Mouse (Mus musculus): ENCODE results near the gene Ilkap. TPM values are rescaled to one million over a fixed set of nuclear protein-coding genes. Genes with fewer than 3 reads are reported as not detected.

Ilkap gene
- polyA plus RNA-seq, 1 experiment from 2014 or later, result 58.1 TPM

DNA sequence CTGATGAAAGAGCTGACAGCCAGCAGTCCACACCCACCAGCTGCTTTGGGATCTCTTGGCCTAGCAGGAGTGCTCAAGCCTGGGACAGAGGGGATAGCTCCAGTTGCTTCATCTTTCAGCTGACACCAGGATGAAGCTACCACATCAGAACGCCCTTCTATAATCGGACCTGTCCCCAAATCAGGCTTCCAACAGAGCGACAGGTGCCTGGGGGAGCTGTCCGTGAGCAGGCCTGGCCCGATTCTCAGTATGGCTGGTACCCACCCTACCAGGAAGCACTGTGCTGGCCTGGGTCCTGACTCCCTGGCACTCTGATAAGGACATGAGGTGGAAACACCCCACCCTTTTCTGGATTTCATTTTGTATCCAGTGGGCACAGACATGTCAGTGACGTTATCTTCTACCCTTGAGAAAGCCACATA lies 25.2 kb downstream of the Ilkap start:
- Histone ChIP-seq H3K36me3 (ENCODE audit: control insufficient read depth, insufficient read depth, low read length) (peaks cover 42% of the 10 kb centered on the region), H3K4me3 (ENCODE audit: low read depth, low read length) (no peak overlapping the region), H3K27ac (replicated peaks) (no peak overlapping the region), H3K4me2 (replicated peaks; ENCODE audit: low read depth) (no peak overlapping the region), H3K9me3 (ENCODE audit: control insufficient read depth, low read length) (no peaks in the 10 kb centered on the region), H3K27me3 (ENCODE audit: control insufficient read depth, insufficient read depth, low read length) (no peaks in the 10 kb centered on the region), H3K4me1 (replicated peaks; ENCODE audit: control insufficient read depth, insufficient read depth) (no peaks in the 10 kb centered on the region), H3K9ac (ENCODE audit: low read length) (no peak overlapping the region)
- WGBS, result 89% methylated on average over 6 of the region's 6 CpGs
- TF ChIP-seq EP300 (optimal IDR thresholded peaks at IDR 0.05) (no peak), CTCF (IDR thresholded peaks at IDR 0.05; ENCODE audit: low read depth) (no peak)
- ATAC-seq (ENCODE audit: low FRiP score, low TSS enrichment) (no peak), DNase-seq (ENCODE audit: low spot score) (no peak)

DNA sequence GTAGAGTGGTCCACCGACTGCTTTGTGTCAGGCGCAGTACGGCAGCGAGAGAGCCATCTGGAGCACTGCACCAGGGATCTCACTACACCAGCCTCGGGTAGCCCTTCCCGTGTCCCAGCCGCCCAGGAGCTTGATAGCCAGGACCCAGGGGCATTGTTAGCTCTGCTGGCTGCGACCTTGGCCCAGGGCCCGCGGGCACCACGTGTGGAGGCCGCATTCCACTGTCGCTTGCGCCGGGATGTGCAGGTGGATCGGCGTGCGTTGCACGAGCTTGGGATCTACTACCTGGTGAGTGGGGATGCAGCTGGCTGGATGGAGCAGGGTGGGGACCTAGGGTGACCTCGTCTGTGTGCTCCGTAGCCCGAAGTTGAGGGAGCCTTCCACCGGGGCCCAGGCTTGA lies 28.6 kb downstream of the Ilkap start:
- ATAC-seq (ENCODE audit: low FRiP score, low TSS enrichment) (no peak), DNase-seq (ENCODE audit: low spot score) (no peak)
- H3K27me3 ChIP-seq (ENCODE audit: control insufficient read depth, insufficient read depth, low read length), result no peaks in the 10 kb centered on the region
- no peaks in the 10 kb centered on the region for H3K9me3 ChIP-seq (ENCODE audit: control insufficient read depth, low read length)
- no peak overlapping the region for H3K9ac ChIP-seq (ENCODE audit: low read length)
- H3K4me1 ChIP-seq (replicated peaks; ENCODE audit: control insufficient read depth, insufficient read depth), result 0 out of 2 replicates have a peak, but pooled peaks cover 3% of the 10 kb centered on the region
- H3K27ac ChIP-seq (replicated peaks), result no peak overlapping the region
- peaks cover 18% of the 10 kb centered on the region for H3K36me3 ChIP-seq (ENCODE audit: control insufficient read depth, insufficient read depth, low read length)
- no peak overlapping the region for H3K4me2 ChIP-seq (replicated peaks; ENCODE audit: low read depth)
- H3K4me3 ChIP-seq (ENCODE audit: low read depth, low read length), result no peak overlapping the region
- WGBS, result 82% methylated on average over 23 of the region's 23 CpGs
- TF ChIP-seq CTCF (IDR thresholded peaks at IDR 0.05; ENCODE audit: low read depth), result no peak
- no peak for TF ChIP-seq EP300 (optimal IDR thresholded peaks at IDR 0.05)

- Histone ChIP-seq H3K27me3 (ENCODE audit: control insufficient read depth, insufficient read depth, low read length) (no peaks in the 10 kb centered on the region), H3K27ac (replicated peaks) (no peak overlapping the region), H3K36me3 (ENCODE audit: control insufficient read depth, insufficient read depth, low read length) (peaks cover 12% of the 10 kb centered on the region), H3K9me3 (ENCODE audit: control insufficient read depth, low read length) (no peaks in the 10 kb centered on the region), H3K4me3 (ENCODE audit: low read depth, low read length) (no peak overlapping the region), H3K4me2 (replicated peaks; ENCODE audit: low read depth) (no peak overlapping the region), H3K4me1 (replicated peaks; ENCODE audit: control insufficient read depth, insufficient read depth) (0 out of 2 replicates have a peak, but pooled peaks cover 3% of the 10 kb centered on the region), H3K9ac (ENCODE audit: low read length) (no peak overlapping the region)
- TF ChIP-seq CTCF (IDR thresholded peaks at IDR 0.05; ENCODE audit: low read depth) (no peak), EP300 (optimal IDR thresholded peaks at IDR 0.05) (no peak)
- DNase-seq (ENCODE audit: low spot score), result peak; percentile 53
- ATAC-seq (ENCODE audit: low FRiP score, low TSS enrichment), result peak; percentile 47
- 39% methylated on average over 4 of the region's 4 CpGs for WGBS
These were observed 29.2 kb downstream of the Ilkap start for GRCm38 (mm10) chr1:91369408-91369807.

- no peaks in the 10 kb centered on the region for H3K27me3 ChIP-seq (ENCODE audit: control insufficient read depth, insufficient read depth, low read length)
- no peak for DNase-seq (ENCODE audit: low spot score)
- H3K27ac ChIP-seq (replicated peaks), result no peak overlapping the region
- peaks cover 4% of the 10 kb centered on the region for H3K36me3 ChIP-seq (ENCODE audit: control insufficient read depth, insufficient read depth, low read length)
- 0 out of 2 replicates have a peak, but pooled peaks cover 3% of the 10 kb centered on the region for H3K4me1 ChIP-seq (replicated peaks; ENCODE audit: control insufficient read depth, insufficient read depth)
- 0 out of 2 replicates have a peak overlapping the region, but pooled peaks have one; percentile 95 for H3K4me2 ChIP-seq (replicated peaks; ENCODE audit: low read depth)
- H3K9me3 ChIP-seq (ENCODE audit: control insufficient read depth, low read length), result no peaks in the 10 kb centered on the region
- TF ChIP-seq CTCF (IDR thresholded peaks at IDR 0.05; ENCODE audit: low read depth) (no peak), EP300 (optimal IDR thresholded peaks at IDR 0.05) (no peak)
- WGBS, result 89% methylated on average over 3 of the region's 3 CpGs
- no peak overlapping the region for H3K9ac ChIP-seq (ENCODE audit: low read length)
- no peak overlapping the region for H3K4me3 ChIP-seq (ENCODE audit: low read depth, low read length)
- ATAC-seq (ENCODE audit: low FRiP score, low TSS enrichment), result no peak
These were observed 31.3 kb downstream of the Ilkap start for GRCm38 (mm10) chr1:91367295-91367694.

GRCm38 (mm10) chr1:91366215-91367108 lies 32.2 kb downstream of the Ilkap start, which contains the start of gene Erfe:
Gene Erfe (plus strand): TSS chr1:91366430.
- WGBS, result 2% methylated on average over 59 of the region's 68 CpGs
- Histone ChIP-seq H3K4me1 (replicated peaks; ENCODE audit: control insufficient read depth, insufficient read depth) (0 out of 2 replicates have a peak, but pooled peaks cover 3% of the 10 kb centered on the region), H3K4me2 (replicated peaks; ENCODE audit: low read depth) (peak within 1 kb of the TSS; percentile 95), H3K9ac (ENCODE audit: low read length) (peak within 1 kb of the TSS; percentile 62), H3K27ac (replicated peaks) (peak within 1 kb of the TSS; percentile 59), H3K4me3 (ENCODE audit: low read depth, low read length) (peak within 1 kb of the TSS; percentile 46), H3K36me3 (ENCODE audit: control insufficient read depth, insufficient read depth, low read length) (no peaks in the 10 kb centered on the region; the same call in 1 of the 2 replicates), H3K9me3 (ENCODE audit: control insufficient read depth, low read length) (no peaks in the 10 kb centered on the region), H3K27me3 (ENCODE audit: control insufficient read depth, insufficient read depth, low read length) (no peaks in the 10 kb centered on the region)
- TF ChIP-seq CTCF (IDR thresholded peaks at IDR 0.05; ENCODE audit: low read depth), result peak; percentile 86
- TF ChIP-seq EP300 (optimal IDR thresholded peaks at IDR 0.05), result no peak
- ATAC-seq (ENCODE audit: low FRiP score, low TSS enrichment), result peak; percentile 75
- peak; percentile 80 for DNase-seq (ENCODE audit: low spot score)

DNA sequence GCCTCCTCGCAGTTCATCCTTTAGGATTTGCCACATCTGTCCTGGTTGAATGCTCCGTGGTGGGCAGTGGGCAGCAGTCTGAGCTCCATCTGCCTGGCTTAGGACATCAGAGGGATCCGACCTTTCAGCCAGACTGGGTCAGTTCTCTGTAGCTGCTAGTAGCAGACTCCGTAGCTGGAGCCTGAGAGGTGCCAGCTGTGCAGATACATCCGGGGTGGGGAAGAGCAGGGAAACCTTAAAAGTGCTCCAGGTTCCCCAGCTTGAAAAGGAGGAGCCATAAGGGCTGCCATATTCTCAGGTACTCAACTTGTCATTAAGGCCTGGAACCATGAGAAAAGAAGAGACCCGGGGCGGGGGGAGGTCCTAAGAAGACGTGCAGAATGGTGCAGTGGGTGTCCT lies 32.8 kb downstream of the Ilkap start:
- TF ChIP-seq EP300 (optimal IDR thresholded peaks at IDR 0.05) (no peak), CTCF (IDR thresholded peaks at IDR 0.05; ENCODE audit: low read depth) (no peak)

More for the DNA sequence above, 32.8 kb downstream of the Ilkap start:
- Histone ChIP-seq H3K4me2 (replicated peaks; ENCODE audit: low read depth) (peak overlapping the region; percentile 95), H3K27me3 (ENCODE audit: control insufficient read depth, insufficient read depth, low read length) (no peaks in the 10 kb centered on the region), H3K9ac (ENCODE audit: low read length) (peak overlapping the region; percentile 62), H3K36me3 (ENCODE audit: control insufficient read depth, insufficient read depth, low read length) (no peaks in the 10 kb centered on the region; the same call in 1 of the 2 replicates), H3K4me1 (replicated peaks; ENCODE audit: control insufficient read depth, insufficient read depth) (0 out of 2 replicates have a peak, but pooled peaks cover 3% of the 10 kb centered on the region), H3K9me3 (ENCODE audit: control insufficient read depth, low read length) (no peaks in the 10 kb centered on the region), H3K4me3 (ENCODE audit: low read depth, low read length) (peak overlapping the region; percentile 46), H3K27ac (replicated peaks) (no peak overlapping the region)
- DNase-seq (ENCODE audit: low spot score), result no peak
- no peak for ATAC-seq (ENCODE audit: low FRiP score, low TSS enrichment)
- 28% methylated on average over 8 of the region's 8 CpGs for WGBS

Measured in stomach, postnatal 0 days (tissue).